Mouse (Mus musculus) cerebellum, postnatal 4 days (tissue): ENCODE data around the gene Trim52.
"Not testable (repeated sequence)": the region's sequence is repeated elsewhere in the genome, so short reads cannot be mapped to it uniquely, and the experiment has no call there.

Source experiments
- DNase-seq, 2 experiments: peaks; one replicate each; pipeline ENCODE4 v3.0.0; 2022; ENCODE audit warnings: low spot score in 2 of 2, mixed read lengths in 1 of 2

Trim52 gene

DNA sequence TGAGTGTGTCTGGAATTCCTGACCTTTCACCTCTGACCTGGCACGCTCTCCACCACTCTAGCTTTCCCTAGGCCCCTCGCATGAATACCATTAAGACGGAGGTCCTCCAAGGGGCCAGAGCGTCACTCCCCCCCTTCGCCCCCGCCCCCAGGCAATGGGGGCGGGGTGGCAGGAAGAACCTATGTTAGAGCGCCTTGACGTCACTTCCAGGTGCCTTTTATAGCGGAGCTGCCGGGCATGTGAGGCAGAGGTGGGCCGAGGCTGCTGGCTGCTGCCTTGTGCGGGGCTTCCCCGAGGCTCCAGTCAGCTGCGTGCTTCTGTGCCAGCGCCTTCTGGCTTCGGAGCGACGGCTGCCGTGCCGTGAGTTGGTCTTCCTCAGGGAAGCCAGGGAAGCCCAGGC lies at the start of gene Trim52:
Gene Trim52 (plus strand): TSS at position 219 of the 400 bp plus-strand sequence.
- DNase-seq = no peak

DNA sequence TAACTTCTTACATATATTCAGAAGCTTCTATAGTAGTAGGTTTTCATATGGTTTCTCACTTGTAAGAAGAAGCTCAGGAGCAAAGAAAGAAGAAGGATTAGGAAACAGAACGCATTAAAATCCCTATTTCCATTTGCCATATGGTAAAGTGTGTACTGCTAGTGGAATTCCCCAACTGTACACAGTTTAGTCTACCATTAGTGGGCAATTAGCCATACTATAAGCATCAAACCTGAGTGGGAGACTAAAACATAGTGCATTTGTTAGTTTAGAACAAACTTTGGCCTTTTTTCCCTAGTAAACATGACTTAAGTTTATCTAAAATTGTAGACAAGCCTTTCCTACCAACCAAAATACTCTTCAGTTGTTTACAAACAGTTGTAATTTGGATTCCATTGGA lies 33.4 kb upstream of the Trim52 start:
- no peak for DNase-seq

DNA sequence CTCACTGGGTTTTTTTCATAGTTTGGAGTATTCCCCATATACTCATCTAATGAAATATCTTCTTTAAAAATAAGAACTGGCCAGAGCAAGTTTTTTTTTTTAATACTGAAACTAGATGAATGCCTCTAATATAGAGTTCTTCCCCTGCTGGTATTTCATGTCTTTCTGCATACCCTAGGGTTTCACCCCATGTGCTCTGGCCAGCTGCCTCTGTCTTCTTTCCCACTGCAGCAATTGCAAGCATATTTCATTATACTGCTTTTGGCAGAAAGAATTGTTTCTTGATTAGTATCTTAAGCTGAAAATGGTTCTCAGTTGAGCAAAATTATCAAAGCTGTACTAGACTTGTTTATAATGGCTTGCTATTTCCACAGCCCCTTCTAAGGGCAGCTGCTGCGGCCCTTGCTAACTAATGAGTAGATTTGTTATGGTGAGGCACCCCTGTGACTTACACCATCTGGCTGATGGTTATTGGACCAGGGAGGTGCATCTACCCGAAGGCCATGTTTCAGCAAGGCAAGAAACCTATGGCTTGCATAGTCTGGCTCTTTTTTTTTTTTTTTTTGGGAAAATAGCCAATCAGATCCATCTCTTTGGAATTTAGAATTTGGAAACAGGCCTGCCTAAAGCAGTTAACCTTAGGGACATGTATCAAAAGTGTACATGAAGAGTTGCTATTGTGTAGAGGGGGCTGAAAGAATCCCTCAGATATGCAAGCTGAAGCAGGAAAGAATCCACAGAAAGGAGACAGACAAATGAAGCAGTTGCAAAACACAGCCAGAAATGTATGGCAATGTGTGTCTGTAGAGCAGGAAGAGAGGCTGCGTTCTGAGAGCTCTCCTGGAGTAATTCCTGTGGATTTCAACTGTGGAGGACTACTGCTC lies 30.6 kb upstream of the Trim52 start:
- DNase-seq = peak in 1 of 2 experiments; percentile 34

DNA sequence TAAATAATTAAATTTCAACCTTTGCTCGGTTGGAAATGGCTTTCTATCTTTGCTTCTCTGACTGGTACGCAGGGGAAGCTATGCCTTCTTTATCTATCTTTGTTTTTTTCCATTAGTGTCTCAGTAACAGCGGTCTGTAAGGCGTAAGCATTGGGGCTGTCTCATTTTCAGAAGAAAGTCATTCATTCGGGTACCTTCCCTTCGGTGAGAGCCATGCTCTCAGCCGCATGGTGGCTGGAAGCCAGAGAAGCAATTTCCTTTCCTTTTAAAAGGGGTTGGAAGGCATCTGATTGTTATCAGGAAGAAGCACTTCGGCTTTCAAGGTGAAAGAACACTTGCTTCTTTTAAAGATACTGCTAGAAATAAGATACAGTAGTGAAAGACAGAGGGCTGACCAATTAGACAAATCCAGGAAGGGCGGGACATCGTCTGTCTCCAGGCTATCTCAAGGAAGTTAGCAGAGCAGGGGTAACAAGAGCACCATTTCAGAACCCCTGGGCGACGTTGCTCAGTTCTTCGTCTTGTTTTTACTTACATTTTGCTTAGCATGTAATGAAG lies 17.4 kb upstream of the Trim52 start:
- no peak for DNase-seq

DNA sequence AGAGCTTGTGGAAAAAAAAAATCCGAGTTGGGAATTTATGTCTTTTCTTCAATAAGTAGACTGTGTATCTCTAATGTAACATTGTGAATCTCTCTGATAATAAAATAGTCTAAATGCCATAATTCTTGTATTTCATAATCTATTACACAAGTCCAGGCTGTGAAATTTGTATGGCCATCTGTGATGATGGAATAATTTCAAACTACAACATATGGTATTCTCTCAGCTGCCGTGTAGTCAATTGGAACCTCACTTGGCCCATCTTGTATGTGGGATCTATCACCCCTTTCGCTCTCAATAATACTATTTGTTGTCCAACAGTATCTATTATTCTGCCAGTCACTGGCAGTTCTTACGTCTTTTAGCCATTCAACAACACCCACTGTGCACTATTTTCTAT lies 9.2 kb upstream of the Trim52 start:
- no peak for DNase-seq

DNA sequence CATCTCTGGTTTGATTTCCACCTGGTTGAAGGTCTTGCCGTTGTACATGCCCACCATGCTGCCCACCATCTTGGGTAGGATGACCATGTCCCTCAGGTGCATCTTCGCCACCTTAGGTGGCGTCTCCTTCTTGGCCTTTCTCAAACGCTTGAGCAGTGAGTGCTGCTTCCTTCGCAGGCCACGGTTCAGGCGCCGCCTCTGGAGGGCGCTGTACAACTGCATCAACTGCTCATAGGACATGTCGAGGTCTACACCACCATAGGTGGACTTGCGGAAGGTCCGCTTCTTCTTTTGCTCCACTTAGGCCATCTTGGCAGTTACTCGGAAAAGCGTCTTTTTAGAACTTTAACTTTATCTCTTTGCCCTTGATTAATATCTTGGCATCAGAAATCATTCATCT lies 5.1 kb upstream of the Trim52 start:
- no peak for DNase-seq

DNA sequence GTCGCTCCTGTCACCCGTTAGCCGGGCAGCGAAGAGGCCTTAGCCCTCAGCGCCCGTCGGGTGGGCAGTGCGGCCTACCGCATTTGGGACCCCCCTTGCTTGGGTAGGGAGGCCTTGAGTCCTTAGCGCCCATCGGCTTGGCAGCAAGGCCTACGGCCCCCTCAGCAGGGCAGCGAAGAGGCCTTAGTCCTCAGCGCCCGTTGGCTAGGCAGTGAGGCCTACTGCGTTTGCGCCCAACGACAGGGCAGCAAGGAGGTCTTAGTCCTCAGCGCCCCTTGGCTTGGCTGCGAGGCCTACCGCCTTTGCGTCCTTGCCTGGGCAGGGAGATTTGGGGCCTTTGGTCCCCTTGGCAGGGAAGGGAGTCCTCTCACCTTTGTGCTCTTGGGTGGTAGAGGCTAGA lies 427 bp downstream of the Trim52 start:
- DNase-seq = no peak

DNA sequence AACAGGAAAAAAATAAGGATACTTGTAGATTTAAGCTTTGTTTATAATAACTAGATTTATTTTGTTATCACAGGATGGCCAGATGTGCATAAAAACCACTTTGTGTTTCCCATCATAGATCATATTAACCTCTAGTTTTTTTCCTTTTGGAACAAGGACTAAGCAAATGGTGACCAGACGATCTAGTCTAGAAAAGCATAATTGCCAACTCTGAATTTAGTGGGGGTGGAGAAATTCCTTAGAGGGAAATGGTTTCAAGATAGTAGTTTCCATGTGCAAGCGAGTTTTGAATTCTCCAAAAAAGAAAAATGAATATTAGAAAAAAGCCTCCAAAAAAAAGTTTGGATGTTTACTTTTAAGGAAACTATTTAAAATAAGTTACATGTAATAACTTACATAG lies 13.4 kb downstream of the Trim52 start:
- no peak for DNase-seq

DNA sequence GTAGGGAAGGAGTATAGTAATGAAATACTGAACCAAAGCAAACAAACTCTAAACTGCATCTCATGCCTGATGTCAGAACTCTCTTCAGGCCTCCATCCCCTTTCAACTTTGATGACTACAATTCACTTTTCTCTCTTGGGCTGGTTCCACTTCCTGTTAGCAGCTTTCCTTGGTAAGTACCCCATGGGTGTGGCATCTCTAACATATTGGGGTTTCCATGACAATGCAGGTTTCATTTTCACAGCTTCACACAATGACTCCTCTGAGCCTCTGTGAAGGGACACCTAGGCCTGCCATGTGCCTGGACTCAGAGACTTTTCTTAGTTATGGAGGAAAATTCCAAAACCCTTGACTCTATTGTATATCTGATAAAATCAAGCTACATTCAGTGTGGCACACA lies 30.3 kb downstream of the Trim52 start:
- DNase-seq = no peak

DNA sequence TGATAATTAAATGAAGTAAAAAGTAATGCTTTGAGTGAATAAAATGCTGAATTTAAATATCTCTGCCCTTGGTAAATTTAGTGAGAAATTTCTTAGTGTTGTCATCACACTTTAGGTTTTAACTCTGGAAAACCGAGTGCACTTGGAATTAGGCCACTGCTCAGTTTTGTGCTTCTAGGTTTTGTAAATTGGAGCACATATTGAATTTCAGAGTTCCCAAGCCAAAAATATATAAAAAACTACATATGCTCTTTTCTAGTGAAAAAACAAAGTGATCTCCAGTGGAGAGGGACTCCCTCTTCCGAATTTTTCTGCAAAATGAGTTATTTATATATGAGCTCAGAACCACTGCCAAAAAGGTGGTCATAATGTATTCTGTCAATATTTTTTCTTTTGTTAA lies 45.2 kb downstream of the Trim52 start:
- DNase-seq = no peak

DNA sequence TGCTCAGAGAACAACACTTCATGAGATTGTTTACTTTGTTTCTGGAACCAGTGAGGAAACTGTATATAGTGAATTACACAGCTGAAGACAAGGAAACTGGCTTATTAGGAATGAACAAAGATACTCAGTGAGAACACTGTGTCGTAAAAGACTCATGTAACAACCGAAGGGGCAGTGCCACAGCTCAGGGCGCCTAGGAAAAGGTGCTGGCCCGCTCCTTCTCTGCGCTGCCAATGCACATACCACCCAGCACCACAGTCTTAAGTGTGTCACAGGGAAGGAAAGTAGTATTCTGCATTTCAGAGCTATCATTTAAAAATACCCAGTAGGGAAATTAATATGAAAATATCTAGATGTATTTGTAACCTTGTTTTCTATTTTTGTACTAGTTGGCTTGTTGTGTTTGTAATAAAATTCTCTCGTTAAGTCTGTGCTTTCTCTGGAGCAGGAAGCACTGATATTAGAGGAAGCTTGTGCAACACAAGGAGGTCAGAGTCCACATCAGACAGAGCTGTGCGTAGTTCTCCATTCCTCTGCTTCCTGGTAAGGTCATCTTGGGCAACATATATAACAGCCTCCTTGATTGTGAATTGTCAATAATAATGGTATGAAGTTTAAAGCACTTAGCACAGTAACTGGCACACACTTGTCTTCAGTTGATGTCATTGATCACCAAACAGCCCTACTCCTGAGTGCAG lies 49.0 kb downstream of the Trim52 start:
- no peak for DNase-seq

DNA sequence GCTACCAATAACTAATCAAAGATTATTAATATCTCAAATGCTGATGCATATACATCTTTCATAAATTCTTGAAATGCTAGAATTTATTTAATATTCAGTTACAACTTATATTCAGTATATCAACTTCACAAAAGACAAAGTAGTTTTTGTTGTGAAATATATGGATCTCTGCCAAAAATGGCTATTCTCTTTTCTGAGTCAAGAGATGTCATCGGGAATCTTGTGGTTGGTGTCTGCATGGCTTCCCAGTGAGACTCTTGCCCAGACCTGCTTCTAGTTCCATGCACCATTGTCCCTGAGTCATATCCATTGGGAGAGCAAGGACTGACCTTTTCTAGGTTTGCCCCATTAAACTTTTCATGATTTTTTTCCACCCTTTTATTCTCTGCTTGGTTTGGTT lies 50.5 kb downstream of the Trim52 start:
- no peak for DNase-seq

DNA sequence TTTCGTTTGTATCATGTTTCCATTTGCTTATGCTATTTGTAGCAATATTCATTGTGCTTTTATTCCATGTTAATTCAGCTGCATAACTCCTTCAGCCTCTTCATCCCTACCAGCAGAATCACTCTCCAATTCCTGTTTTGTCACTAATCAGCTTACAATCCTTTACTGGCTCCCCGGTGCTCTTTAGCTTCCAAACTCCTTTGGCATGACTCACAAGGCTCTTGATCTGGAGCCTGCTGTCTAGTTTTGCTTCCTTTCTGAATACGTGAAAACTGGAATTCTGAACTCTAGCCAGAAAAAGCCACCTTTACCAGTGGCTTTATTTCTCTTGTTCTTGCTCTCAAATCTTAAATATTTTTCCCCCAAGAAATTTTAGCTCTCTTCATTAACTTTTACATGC lies 56.3 kb downstream of the Trim52 start:
- DNase-seq = no peak

DNA sequence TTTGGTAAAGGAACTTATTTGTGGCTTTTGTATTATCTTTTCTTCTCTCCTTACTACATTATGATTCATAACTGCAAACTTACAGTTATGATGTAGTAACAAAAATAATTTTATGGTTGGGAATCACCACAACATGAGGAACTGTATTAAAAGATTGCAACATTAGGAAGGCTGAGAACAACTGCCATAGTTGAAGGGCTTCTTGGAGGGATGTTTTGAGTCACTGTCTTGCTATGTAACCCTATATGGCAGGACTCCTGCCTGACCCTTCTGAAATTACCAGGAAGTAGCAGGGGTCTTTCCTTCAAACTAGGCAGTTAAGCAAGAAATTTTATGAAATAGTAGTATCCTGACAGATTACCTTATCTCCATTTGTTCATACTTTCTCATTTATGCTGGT lies 57.2 kb downstream of the Trim52 start:
- no peak for DNase-seq

DNA sequence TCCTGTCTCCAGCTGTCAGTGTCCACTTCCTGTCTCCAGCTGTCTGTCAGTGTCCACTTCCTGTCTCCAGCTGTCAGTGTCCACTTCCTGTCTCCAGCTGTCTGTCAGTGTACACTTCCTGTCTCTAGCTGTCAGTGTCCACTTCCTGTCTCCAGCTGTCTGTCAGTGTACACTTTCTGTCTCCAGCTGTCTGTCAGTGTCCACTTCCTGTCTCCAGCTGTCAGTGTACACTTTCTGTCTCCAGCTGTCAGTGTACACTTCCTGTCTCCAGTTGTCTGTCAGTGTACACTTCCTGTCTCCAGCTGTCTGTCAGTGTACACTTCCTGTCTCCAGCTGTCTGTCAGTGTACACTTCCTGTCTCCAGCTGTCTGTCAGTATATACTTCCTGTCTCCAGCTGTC lies 57.9 kb downstream of the Trim52 start:
- not testable (repeated sequence) for DNase-seq

DNA sequence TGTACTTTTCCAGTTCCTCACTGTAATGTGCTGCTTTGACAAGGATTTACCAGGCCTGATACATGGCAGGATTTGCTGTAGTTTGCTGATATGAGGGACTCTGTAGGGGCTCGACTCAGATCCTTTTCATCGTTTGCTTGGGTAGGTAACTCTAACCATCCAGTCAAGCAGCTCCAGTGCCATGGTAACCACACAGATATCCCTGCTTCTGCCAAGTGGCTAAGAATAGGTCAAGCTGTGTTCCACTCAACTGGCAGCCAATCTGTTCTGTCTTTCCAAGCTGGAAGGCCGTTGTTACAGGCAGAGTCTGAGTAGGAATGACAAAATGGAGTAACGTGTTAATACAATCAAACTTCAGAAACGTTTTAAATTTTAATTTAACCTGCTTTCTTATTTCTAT lies 70.9 kb downstream of the Trim52 start:
- DNase-seq = peak in 1 of 2 experiments; percentile 24

DNA sequence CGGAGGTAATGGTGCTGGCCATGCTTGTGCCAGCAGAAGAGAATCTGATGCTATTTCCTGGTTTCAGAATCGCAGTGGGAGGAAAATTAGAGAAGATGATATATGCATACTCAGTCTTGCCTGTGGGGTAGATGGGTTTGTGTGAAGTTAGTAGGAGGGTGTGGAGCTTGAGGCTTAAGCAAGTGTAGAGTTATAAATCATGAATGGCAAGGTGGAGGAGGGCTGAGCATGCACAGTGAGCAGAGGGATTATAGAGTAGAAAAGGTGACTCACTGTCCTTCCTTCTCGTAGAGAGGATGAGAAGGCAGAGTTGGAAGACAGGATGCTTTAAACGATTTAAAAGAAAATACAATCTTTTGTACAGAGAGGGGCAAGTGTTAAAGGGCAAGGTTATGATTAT lies 72.2 kb downstream of the Trim52 start:
- no peak for DNase-seq

DNA sequence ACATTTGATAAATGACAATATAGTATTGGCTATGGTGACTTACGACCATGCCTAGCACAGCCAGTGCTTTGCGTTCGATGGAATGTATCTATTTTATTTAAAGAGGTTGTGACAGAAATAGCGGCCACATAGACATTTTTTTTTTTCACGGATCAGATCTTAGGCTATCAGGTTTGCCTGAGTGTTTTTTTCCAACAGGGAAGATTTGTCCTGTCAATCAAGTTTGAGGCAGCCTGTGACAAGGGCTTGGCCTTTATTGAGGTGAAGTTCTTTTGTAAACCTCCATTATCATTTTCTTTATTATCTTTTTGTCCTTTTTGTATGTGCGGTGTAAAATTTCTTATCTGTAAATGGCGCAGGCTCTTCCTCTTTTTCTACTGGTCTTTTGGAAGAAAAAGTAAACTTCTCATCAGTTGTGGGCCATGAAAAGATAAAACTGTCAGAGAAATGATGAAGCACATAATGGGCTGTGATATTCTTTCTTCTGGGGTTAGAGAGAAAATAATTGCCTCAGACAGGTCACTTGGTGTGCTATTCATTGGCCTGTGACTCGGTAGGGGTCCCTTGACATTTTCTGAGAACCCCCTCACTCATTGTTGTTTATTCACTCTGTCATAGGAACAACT lies 73.2 kb downstream of the Trim52 start:
- no peak for DNase-seq

DNA sequence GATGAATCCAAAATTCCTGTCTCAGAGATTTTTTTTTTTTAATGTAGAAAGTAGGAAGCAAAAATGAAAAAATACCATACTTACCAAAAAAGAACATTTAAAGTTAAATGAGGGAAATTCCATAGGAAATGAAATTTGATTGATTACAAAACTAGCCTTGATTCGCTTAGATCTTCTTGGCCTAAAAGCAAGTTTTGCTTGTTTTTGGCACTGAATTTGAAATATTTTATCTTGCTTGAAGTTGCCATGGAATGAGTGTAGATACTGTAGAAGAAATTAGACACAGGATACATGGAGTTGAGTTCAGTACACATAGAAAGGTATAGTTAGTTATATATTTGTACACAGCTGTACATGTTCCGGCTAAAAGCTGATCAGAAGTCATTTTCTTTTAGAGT lies 73.7 kb downstream of the Trim52 start:
- no peak for DNase-seq

DNA sequence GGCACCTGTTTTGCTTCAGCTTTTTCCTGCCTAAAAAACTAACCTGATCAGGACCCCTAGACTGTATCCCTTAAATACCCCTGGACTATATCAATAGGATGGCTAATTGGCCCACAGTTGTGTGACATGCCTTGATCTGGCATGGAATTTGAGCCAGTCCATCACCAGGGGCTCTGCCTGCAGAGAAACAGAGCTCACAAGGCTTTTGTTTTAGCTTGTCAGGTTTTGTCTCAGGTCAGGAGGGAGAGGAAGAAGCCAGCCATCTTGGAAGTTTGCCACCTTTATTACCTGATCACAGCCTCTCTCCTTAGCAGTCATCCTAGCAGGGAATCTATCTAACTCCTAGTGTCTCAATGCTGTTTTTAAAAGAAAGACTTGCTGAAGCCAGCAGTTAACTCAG lies 74.6 kb downstream of the Trim52 start:
- DNase-seq = no peak

DNA sequence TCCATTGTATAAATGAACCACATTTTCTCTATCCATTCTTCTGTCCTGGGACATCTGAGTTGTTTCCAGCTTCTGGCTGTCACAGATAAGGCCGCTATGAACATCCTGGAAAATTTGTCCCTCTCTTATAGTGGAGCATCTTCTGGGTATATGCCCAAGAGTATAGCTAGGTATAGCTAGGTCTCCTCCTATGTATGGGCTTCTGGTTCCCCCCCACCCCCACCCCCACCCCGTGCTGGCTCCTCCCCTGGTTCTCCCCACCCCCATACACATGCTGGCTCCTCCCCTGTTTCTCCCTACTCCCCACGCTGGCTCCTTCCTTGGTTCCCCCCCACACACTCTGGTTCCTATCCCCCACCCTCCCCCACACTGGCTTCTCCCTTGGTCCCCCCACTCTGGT lies 78.0 kb downstream of the Trim52 start:
- DNase-seq = no peak
